Mouse (Mus musculus) thymus, adult 2 months (tissue): Measurements from ENCODE around the gene Ankrd13c.

Source experiments
- CTCF ChIP-seq: fragments of 200-500 bp; IDR thresholded peaks from 2 replicates; pipeline ENCODE4 v1.5.1; 2012; ENCODE audit warnings: mild to moderate bottlenecking, control low read depth, low read length, moderate library complexity, borderline replicate concordance; ENCODE audit not compliant: control insufficient read depth, poor library complexity, insufficient read depth; ENCODE audit errors: extremely low read depth
- POLR2A ChIP-seq: fragments of 200-500 bp; IDR thresholded peaks from 2 replicates; pipeline ENCODE4 v1.6.1; 2012; ENCODE audit warnings: mild to moderate bottlenecking, low read length, control low read depth, moderate library complexity; ENCODE audit not compliant: control insufficient read depth, poor library complexity, insufficient read depth; ENCODE audit errors: extremely low read depth

- TF ChIP-seq CTCF (no peak), POLR2A (no peak)
Measured at GRCm38 (mm10) chr3:157957320-157957719, 10.3 kb downstream of the Ankrd13c start.
